ENCODE assay signal across 20 mouse cellular contexts in genomic region chr6:120639547-120639946, GRCm38 (mm10). TPM values are rescaled to one million over a fixed set of nuclear protein-coding genes. Genes with fewer than 3 reads are reported as not detected.
A peak's percentile ranks its signal among the peaks of the same experiment; 100 is the strongest.
DNase-seq lines count a peak whose midpoint lies in the region; ATAC-seq and TF ChIP-seq lines count a peak whose summit lies in the region.
"Had no signal": no experiment of that assay in that cellular context is flagged by ENCODE, and none has a peak within 500 bp of the region (broad histone marks: within the 10 kb centered on the region; RNA-seq: fewer than 3 reads in every experiment).

No protein-coding gene starts in this region.

- peak overlapping the region; percentile 35; the same call in 1 of the 2 replicates for H3K27ac ChIP-seq in forebrain, embryonic 10.5 days
- no peak overlapping the region for H3K27ac ChIP-seq in forebrain, postnatal 0 days (ENCODE audit: low read depth, low read length)
- peak overlapping the region; percentile 61 for H3K27ac ChIP-seq in lung, embryonic 14.5 days (ENCODE audit: low read depth)
- H3K27ac ChIP-seq: embryonic facial prominence, embryonic 12.5 days; forebrain, embryonic 12.5 days; heart, embryonic 15.5 days had no signal

- no peaks in the 10 kb centered on the region for H3K9me3 ChIP-seq in forebrain, embryonic 10.5 days
- no peaks in the 10 kb centered on the region for H3K9me3 ChIP-seq in forebrain, postnatal 0 days (ENCODE audit: low read length)
- H3K9me3 ChIP-seq in lung, embryonic 14.5 days (ENCODE audit: low read depth, low read length): no peaks in the 10 kb centered on the region
- H3K9me3 ChIP-seq: embryonic facial prominence, embryonic 12.5 days; forebrain, embryonic 12.5 days; heart, embryonic 15.5 days had no signal

- no peaks in the 10 kb centered on the region for H3K36me3 ChIP-seq in forebrain, embryonic 10.5 days (replicated peaks)
- H3K36me3 ChIP-seq in forebrain, postnatal 0 days (ENCODE audit: insufficient read depth): no peaks in the 10 kb centered on the region
- no peaks in the 10 kb centered on the region for H3K36me3 ChIP-seq in lung, embryonic 14.5 days (ENCODE audit: insufficient read depth)
- H3K36me3 ChIP-seq: embryonic facial prominence, embryonic 12.5 days; forebrain, embryonic 12.5 days; heart, embryonic 15.5 days had no signal

- peaks cover 15% of the 10 kb centered on the region for H3K4me1 ChIP-seq in forebrain, embryonic 10.5 days
- no peaks in the 10 kb centered on the region for H3K4me1 ChIP-seq in forebrain, postnatal 0 days (ENCODE audit: insufficient read depth)
- no peaks in the 10 kb centered on the region for H3K4me1 ChIP-seq in lung, embryonic 14.5 days (ENCODE audit: insufficient read depth)
- H3K4me1 ChIP-seq: embryonic facial prominence, embryonic 12.5 days; heart, embryonic 15.5 days had no signal

- no peak overlapping the region for H3K4me2 ChIP-seq in forebrain, postnatal 0 days (ENCODE audit: low read depth)
- no peak overlapping the region for H3K4me2 ChIP-seq in lung, embryonic 14.5 days
- H3K4me2 ChIP-seq: embryonic facial prominence, embryonic 12.5 days; forebrain, embryonic 12.5 days; heart, embryonic 11.5 days; heart, embryonic 15.5 days had no signal

- 31% methylated on average over 4 of the region's 4 CpGs for WGBS in forebrain, embryonic 10.5 days
- WGBS in forebrain, postnatal 0 days: 37% methylated on average over 4 of the region's 4 CpGs
- 27% methylated on average over 4 of the region's 4 CpGs for WGBS in lung, embryonic 14.5 days

- no peak for DNase-seq in forebrain, embryonic 10.5 days (ENCODE audit: extremely low spot score, low spot score)
- DNase-seq in forebrain, postnatal 0 days: no peak
- peak; percentile 62 for DNase-seq in lung, embryonic 14.5 days
- peak; percentile 55 for DNase-seq in lung, postnatal 10 days
- peak; percentile 40 to 82 for DNase-seq in lung, postnatal 4 days
- no peak for DNase-seq in heart, adult 8-10 months (ENCODE audit: low spot score)
- DNase-seq: adrenal gland, postnatal 10 days; B cell, adult 2 months; cerebellum, adult 11-12 months; cerebellum, adult 9-10 months; cerebellum, postnatal 25 days; gastrocnemius, postnatal 14 days; heart, adult 18-20 months had no signal

- H3K27me3 ChIP-seq in forebrain, embryonic 10.5 days (ENCODE audit: poor library complexity, severe bottlenecking): no peaks in the 10 kb centered on the region
- no peaks in the 10 kb centered on the region for H3K27me3 ChIP-seq in forebrain, postnatal 0 days (ENCODE audit: insufficient read depth, low read length)
- H3K27me3 ChIP-seq in lung, embryonic 14.5 days (ENCODE audit: insufficient read depth, low read length): no peaks in the 10 kb centered on the region
- H3K27me3 ChIP-seq: embryonic facial prominence, embryonic 12.5 days; forebrain, embryonic 12.5 days; heart, embryonic 15.5 days had no signal

- no peak for TF ChIP-seq CTCF in forebrain, postnatal 0 days (IDR thresholded peaks at IDR 0.05; ENCODE audit: low read depth)
- TF ChIP-seq CTCF in lung, embryonic 14.5 days (IDR thresholded peaks at IDR 0.05; ENCODE audit: low read depth): no peak

- no peak overlapping the region for H3K4me3 ChIP-seq in forebrain, embryonic 10.5 days
- H3K4me3 ChIP-seq in forebrain, postnatal 0 days (ENCODE audit: low read depth, low read length): no peak overlapping the region
- H3K4me3 ChIP-seq in lung, embryonic 14.5 days (ENCODE audit: low read depth, low read length): no peak overlapping the region
- H3K4me3 ChIP-seq: embryonic facial prominence, embryonic 12.5 days; forebrain, embryonic 12.5 days; heart, embryonic 15.5 days had no signal

- ATAC-seq in forebrain, postnatal 0 days: no peak
- ATAC-seq in lung, embryonic 14.5 days (ENCODE audit: insufficient read depth): peak; percentile 69; the same call in 1 of the 2 replicates
- no peak for ATAC-seq in cerebellum, adult (ENCODE audit: insufficient number of reproducible peaks, low FRiP score, low TSS enrichment)
- ATAC-seq: forebrain, embryonic 16.5 days; hindbrain, embryonic 16.5 days had no signal

- no peak overlapping the region for H3K9ac ChIP-seq in forebrain, postnatal 0 days
- H3K9ac ChIP-seq in lung, embryonic 14.5 days: no peak overlapping the region
- H3K9ac ChIP-seq: embryonic facial prominence, embryonic 12.5 days; forebrain, embryonic 12.5 days; heart, embryonic 15.5 days had no signal

RNA-seq across cellular contexts. Expression of gene Cecr2, which starts 26.6 kb away (rescaled TPM):
- polyA plus RNA-seq in forebrain, embryonic 10.5 days (2016; fragmentation: Nextera tagmentation; extraction: Ambion mirVana): 13.0 and 14.5 TPM in 2 replicates
- 3.2 and 4.1 TPM in 2 replicates for total RNA-seq in forebrain, postnatal 0 days (2014; rRNA removed)
- 0.96 and 1.1 TPM in 2 replicates for polyA plus RNA-seq in forebrain, postnatal 0 days (2015; fragmentation: Nextera tagmentation; extraction: Ambion mirVana)
- polyA plus RNA-seq in lung, embryonic 14.5 days (2014; fragmentation: Nextera tagmentation; extraction: Ambion mirVana): 3.8 and 4.1 TPM in 2 replicates
- 10 to 100 TPM in 3 of 4 experiments, 1 to 10 TPM in 1; 9.2 to 22.1 (median 14.6) TPM for total RNA-seq in heart, adult 8-10 months (2022)

Comparison
In these comparisons a context has a peak if more than half of its experiments do, and no peak if none do; other contexts are left out.
1. DNase-seq: peak in lung, embryonic 14.5 days (single experiment), lung, postnatal 10 days (single experiment) and lung, postnatal 4 days (2 of 2); none in forebrain, embryonic 10.5 days (single experiment), forebrain, postnatal 0 days (single experiment) and heart, adult 8-10 months (single experiment).